Mouse (Mus musculus) embryonic fibroblast, embryonic 13.5 days (primary cell): ENCODE data around the gene Capn3.

Experiments
- CTCF ChIP-seq: IDR thresholded peaks from 2 replicates; pipeline ENCODE4 v1.5.1; 2011; ENCODE audit warnings: mild to moderate bottlenecking, control low read depth, low read length, moderate library complexity, borderline replicate concordance; ENCODE audit not compliant: insufficient read depth
- POLR2A ChIP-seq: IDR thresholded peaks from 2 replicates; pipeline ENCODE4 v1.6.1; 2011; ENCODE audit warnings: low read depth, mild to moderate bottlenecking, control low read depth, low read length, moderate library complexity

DNA sequence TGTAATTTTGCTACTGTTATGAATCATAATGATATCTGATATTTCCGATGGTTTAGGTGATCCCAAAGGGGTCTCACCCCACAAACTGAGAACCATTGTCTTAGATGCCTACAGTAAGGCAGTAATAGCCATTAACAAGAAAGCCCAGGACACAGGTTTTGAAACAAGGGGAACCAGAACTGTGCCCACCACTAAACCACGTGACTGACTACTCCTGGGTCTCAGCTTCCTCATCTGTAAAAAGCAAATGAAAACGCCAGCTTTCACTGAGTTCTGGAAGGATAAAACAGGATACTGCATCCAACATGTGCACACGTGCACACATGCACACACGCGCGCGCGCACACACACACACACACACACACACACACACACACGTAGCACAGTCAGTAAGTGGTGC, 13.9 kb downstream of the Capn3 start:
- no peak for TF ChIP-seq CTCF
- no peak for TF ChIP-seq POLR2A
